Mouse (Mus musculus): Measurements from ENCODE around the gene Olfr107.

Gene Olfr107

GRCm38 (mm10) chr17:37398926-37399325, at the start of gene Olfr107:
TSS of gene Olfr107 (plus strand) at chr17:37399226.
- no peak for DNase-seq (ENCODE audit: low read depth, low spot score)

- no peak for DNase-seq (ENCODE audit: low read depth, low spot score)
Observed at GRCm38 (mm10) chr17:37359282-37359681, 39.7 kb upstream of the Olfr107 start, which contains the start of gene Olfr104-ps. TSS of gene Olfr104-ps (plus strand) at chr17:37359582.

GRCm38 (mm10) chr17:37378733-37379132, 20.3 kb upstream of the Olfr107 start, which contains the start of gene Olfr105-ps:
TSS of gene Olfr105-ps (plus strand) at chr17:37379033.
- DNase-seq (ENCODE audit: low read depth, low spot score) = no peak

GRCm38 (mm10) chr17:37390093-37390492, 8.9 kb upstream of the Olfr107 start, which contains the start of gene Olfr106-ps:
TSS of gene Olfr106-ps (plus strand) at chr17:37390393.
- no peak for DNase-seq (ENCODE audit: low read depth, low spot score)

GRCm38 (mm10) chr17:37413380-37413779, 14.4 kb downstream of the Olfr107 start:
- no peak for DNase-seq (ENCODE audit: low read depth, low spot score)

- DNase-seq (ENCODE audit: low read depth, low spot score) = no peak
Observed at GRCm38 (mm10) chr17:37445180-37445579, 46.2 kb downstream of the Olfr107 start, which contains the start of gene Olfr108. TSS of gene Olfr108 (plus strand) at chr17:37445480.

Measured in CD4-positive helper T cell, adult 2 months (primary cell).